Mouse (Mus musculus): ENCODE data around the gene Tnfaip8l2.
"Not testable (repeated sequence)": the region's sequence is repeated elsewhere in the genome, so short reads cannot be mapped to it uniquely, and the experiment has no call there.

Gene Tnfaip8l2

DNA sequence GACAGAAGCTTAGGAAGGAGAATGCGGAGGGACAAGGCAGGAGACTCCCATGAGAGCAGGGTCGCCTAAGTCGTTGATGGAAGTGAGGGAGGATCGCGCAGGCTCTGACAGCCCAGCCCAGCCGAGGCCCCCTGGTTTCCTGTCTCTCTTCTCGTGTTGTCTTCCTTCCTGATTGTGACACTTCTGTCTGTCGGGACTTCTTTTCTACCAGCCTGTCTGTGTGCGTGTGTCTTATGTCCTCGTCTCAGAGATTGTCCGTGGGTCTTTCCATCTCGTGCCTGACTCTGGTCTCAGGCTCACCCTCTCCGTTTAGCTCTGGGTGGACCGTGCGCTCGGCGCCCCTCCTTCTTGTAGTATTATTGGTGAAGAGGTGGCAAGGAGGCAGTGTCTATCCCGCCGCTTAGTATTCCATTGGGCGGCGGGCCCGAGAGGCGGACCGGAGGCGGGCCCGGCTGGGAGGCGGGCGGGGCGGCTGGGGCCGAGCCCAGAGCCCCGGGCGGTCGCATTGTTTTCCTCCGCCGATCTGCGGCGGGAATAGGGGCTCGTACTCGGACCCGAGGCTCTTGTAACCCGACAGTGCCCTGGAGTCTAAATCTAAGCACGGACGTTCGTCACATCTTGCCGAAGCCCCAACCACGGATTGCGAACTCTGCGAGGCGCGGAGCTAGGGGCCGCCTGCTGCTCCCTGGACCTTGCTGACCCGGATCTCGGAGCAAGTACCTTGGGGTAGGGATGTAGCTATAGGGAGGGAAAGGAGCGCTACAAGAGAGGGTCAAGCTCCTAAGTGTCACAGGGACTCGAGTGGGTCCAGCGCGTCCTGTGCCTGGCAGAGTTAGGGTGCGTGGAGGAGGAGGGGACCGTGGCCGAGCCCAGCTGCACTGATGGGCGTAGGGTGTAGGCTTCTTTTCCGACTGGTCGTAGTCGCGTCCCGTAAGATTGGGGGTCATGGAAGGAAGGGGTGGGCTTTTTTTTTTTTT lies 18.1 kb upstream of the Tnfaip8l2 start, which contains the start of gene Sema6c:
Gene Sema6c, plus strand, starts transcription at position 471 of the 977 bp plus-strand sequence.
- peak; percentile 87 for DNase-seq

DNA sequence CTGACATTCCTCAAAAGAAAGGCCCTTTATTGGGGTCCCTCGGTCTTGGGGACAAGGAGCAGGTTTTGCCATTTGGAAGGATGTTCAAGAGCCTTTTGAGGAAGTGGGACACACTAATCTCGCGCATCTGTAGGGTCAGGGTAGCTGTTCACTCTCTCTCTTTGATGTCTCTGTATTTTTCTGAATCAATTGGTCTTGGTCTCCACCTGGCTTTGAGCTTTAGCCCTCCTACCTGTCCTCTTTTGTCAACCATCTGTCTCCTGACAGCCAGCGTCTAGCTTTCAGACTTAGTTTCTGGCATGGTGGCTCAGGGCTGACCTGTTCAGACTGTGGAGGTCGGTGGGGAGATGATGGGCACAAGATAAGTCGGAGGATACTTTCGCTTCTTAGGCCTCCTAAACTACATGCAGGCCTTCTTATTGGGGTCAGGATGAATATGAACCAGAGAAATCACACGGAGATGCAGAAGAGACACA lies 17.4 kb upstream of the Tnfaip8l2 start:
- DNase-seq = no peak

DNA sequence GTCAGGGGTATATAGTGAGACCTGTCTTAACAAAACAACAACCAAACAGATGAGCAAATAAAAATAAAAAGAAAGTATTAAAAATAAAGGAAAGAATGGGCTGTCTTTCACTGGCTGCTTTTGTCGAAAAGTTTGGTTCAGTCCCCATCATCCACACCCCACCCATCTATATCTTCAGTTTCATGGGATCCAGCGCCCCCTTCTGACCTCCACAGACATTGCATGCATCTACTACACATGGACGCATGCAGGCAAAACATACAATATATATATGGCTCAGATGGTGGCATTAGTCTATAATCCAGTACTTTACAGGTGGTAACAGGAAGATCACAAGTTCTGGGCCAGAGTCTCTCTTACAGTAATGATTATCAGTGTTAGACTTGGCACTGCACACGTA lies 11.7 kb upstream of the Tnfaip8l2 start:
- DNase-seq = peak in 1 of 2 experiments; percentile 67

DNA sequence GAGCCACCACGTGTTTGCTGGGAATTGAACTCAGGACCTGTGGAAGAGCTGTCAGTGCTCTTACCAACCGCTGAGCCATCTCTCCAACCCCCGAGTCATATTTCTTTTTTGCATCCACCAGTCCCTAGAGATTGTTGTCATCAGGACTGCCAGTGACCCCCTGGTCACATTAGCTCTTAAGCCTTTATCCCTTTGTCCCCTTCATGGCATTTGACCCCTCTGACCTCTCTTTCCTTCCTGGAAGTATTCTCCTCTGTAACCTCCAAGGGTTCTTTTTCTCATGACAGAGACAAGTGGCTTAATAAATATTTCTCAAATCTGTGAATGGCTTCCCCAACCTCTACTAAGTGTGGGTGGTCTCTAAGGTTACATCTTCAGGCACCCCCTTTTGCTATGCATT lies 5.8 kb upstream of the Tnfaip8l2 start:
- DNase-seq = peak in 1 of 2 experiments; percentile 52

DNA sequence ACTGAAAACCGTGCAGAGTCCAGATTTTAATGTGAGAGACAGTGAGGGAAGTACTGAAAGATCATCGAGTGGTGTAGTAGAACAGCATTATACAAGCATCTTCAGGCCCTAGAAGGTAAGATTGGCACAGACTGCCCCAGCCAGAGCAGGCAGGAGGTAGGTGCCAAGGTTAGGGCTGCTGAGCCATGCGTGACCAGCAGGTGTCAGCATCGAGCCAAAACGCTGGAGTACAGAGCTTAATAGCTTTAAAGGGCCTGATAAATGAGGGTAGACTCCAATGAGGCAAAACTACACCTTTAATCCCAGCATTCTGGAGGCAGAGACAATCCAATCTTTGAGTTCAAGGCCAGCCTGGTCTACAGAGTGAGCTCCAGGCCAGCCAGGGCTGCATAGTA lies 454 bp upstream of the Tnfaip8l2 start:
- peak; percentile 84 to 94 for DNase-seq

DNA sequence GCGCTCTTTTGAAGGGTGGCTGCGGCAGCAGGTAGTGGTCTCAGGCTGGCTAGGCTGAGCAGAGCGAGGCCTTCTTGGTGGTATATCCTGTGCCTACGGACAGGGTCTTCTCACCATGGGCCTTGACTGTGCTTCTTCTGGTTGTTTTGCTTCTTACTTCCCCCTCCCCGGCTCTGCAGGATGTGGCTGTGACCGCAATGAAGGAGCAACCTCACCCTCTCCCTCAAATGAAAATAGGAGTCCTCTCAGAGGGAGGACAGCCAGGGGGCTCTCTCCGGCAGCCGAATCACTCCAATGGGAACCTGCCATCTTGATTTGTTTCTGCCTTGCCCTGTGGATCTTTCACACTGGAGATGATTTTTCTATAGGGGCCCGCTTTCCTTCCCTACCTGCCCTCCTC lies 686 bp downstream of the Tnfaip8l2 start:
- DNase-seq = no peak

DNA sequence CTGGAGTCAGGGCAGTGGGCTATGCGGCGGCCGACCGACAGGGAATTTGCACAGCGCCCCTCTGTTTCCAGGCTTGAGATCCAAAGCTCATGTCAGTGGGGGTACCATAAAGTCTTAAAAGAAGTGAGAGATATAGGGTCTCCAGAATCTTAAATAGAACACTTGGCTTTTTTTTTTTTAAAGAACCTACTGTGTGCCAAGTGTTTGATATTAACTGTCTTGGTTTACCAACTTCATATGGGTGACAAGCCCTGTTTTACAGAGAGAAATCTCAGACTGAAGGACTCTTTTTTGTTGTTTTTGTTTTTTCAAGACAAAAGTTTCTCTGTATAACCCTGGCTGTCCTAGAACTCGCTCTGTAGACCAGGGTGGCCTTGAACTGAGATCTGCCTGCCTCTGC lies 1.4 kb downstream of the Tnfaip8l2 start:
- DNase-seq = no peak

DNA sequence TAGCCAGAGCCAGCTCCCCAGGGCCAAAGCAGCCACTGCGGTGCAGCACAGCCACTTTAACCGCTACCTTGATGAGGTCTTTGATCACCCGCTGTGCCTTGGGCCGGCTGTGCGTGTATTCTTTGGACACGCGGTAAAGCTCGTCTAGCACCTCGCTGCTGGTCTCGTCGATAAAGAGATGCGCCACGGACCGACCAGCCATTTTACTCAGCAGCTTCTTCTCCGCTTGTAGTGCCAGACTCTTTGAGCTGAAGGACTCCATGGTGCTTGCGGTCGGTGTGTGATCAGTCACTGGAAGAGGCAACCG lies 1.9 kb downstream of the Tnfaip8l2 start:
- DNase-seq = no peak

DNA sequence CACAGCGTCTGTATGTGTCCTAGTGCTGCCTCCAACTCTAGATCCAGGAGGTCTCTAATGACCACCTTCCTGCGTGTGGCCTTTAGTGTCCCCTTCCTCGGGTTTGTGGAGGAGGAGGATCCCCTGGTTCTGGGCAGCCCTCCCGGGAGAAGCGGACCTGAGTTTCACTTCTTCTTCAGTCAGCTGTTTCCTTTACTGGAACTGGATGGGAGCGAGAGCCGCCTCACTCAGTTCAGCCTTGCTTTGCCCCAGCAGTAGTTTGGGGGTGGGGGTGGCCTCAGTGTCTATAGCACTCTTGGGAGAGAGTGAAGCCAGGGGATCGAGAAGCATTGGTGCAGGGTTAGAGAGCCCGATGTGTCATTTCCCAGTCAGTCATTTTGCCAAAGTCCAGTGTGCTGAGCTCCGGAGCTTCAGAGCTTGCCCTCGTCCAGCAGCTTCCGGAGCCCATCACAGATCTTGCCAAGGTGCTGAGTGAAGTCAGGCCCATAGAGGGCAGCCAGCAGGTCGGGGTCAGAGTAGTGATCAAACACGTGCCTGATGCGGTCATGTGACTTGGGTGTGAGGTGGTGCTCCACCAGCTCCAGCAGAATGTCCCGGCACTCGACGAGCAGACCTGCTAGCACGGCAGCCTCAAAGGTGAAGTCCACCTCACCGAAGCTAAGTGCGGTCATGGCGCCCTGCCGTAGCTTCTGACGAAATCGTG lies 2.4 kb downstream of the Tnfaip8l2 start:
- DNase-seq = peak; percentile 89 to 90

DNA sequence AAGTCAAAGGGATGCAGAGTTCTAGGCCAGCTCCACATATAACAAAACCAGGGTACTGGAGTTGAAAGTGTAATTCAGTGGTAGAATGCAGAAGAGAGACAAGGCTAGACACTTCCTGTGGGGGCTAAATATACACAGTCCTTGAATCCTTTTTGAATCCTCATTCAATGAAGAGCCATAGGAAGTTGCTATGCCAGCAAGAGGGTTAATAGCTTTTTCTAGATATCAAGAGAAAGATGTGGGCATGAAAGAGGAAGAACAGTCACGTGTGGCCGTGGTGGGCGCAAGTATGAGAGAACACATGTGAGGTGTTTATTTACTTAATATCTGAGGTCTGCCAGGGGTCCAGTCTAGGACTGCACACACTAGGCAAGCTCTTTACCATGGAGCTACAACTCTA lies 5.8 kb downstream of the Tnfaip8l2 start:
- no peak for DNase-seq

DNA sequence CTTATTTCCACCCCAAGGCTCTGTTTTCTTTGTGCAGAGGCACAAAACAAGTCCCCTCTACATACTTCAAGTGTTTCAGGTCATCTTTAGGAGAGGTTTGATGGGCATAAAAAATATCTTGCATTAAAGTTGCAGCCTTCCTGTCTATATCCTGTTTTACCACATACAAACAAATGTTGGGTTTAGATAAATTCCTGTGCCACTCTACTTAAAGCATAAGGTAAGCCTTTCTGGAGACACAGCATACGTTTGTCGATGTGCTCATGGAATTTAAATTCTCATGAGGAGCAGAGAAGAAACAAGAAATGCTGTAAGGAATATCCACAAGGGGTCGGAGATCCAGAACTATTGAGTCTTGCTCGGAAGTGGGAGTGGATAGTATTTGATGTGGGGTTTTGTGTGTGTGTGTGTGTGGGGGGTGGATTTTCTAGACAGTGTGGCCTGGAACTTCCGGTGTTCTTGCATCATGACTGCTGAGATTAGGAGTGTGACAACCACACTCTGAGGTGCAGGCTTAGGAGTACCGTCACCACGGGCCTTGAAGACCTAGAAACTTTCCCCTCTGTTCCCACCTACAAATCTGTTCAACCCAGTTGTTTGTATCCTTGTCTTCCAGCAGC lies 6.6 kb downstream of the Tnfaip8l2 start:
- no peak for DNase-seq

DNA sequence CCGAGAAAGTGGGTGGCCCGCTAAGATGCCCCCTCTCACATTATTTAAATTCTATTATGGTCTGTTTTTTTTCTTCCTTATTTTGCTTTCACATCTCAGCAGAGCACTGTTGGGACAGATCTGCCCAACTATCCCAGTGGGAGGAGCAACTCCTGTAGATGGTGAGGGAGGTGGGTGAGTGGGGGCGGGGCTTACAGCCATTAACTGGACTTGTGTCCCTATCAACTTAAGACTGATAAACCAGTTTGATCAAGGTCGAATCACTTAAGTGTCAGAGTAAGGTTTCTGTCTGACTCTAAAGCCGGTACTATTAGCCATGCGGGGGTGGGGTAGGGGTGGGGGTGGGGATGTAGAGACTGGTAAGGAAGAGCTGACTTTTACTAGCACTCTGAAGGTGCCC lies 7.1 kb downstream of the Tnfaip8l2 start:
- peak; percentile 79 to 81 for DNase-seq

DNA sequence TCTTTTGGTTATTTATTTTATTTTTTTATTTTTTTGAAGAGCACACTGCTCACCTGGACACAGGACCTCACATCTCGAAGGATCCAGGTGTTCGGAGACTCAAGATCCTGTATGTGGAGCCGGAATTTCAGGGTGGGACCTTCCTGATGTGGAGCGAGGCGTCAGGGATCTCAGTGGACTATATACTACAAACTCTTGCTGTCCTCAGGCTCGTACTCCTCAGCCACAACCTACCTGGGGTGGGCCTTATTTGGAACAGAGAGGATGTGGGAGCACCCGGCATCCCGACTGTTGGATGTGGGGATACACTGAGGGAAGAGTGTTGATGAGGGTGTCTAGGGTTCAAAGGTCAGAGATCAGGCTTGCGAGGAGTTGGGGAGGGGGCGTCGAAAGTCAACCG lies 8.0 kb downstream of the Tnfaip8l2 start:
- DNase-seq = not testable (repeated sequence)

DNA sequence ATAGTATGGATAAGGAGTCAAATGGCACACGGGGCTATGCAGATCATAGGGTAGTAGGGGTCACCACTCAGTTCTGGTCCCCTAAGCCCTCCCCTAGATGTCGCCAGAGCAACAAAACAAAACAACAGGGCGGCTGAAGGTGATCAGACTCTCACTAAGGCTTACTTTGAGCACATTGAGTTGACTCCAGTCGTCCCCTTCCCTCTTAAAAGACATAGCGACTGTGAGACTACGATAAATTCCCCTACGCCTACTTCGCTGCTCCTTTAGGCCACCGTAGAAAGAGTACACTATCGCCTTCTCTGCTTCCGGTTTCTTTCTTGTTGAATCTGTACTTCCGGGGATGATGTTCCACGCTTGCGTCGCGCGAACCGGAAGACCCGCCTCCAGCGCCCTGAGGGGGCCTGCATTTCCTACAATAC lies 8.5 kb downstream of the Tnfaip8l2 start, which contains the start of the genes Scnm1 and Lysmd1:
Gene Scnm1, minus strand, starts transcription at position 332 of the 422 bp plus-strand sequence.
Gene Lysmd1, plus strand, starts transcription at position 409 of the 422 bp plus-strand sequence.
- peak; percentile 93 to 97 for DNase-seq

DNA sequence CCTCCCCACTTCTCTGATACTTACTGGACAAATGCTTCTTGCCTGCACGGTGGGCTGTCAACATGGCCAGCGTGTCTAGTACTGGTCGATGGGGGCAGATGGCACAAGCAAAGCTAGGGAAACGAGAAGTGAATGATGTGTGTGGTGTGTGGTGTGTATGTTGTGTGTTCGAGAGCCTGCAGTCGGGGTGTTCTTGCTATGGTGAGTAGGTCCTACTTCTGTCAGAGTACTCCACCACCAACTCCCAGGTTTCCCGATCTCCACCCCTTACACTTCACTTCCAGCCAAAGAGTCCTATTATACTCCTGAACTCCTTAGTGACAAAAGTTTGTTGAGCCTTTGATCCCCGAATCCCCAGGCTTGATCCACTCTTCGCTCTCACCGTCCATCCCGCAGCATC lies 9.0 kb downstream of the Tnfaip8l2 start:
- DNase-seq = no peak

DNA sequence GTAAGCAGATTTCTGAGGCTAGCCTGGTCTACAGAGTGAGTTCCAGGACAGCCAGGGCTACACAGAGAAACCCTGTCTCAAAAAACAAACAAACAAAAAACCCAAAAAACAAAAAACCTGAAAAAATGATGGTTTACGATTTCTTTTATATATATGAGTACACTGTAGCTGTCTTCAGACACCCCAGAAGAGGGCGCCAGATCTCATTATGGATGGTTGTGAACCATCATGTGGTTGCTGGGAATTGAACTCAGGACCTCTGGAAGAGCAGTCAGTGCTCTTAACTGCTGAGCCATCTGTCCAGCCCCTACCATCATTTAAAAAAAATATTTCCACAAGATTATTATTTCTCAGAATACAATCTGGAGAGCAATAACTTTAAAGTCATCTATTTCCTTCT lies 9.8 kb downstream of the Tnfaip8l2 start:
- not testable (repeated sequence) for DNase-seq

DNA sequence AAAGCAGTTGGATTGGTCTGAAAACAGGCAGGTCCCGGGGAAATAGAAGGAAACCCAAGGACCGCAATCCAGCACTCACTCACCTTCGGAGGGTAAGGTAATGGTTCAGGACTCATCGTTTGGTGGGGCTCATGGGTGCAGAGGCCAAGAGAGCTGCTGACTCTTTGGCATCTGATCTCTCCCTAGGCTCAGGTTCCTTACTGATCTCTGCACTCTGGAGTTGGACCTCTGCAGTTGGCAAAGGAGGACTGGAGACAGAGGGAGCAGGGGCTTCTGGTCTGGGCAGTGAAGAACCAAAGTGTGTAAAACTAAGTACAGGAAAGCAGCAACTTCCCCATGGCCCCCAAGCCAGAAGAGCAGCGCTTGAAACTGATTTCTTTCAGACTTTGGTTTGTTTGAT lies 12.1 kb downstream of the Tnfaip8l2 start:
- peak; percentile 29 to 58 for DNase-seq

DNA sequence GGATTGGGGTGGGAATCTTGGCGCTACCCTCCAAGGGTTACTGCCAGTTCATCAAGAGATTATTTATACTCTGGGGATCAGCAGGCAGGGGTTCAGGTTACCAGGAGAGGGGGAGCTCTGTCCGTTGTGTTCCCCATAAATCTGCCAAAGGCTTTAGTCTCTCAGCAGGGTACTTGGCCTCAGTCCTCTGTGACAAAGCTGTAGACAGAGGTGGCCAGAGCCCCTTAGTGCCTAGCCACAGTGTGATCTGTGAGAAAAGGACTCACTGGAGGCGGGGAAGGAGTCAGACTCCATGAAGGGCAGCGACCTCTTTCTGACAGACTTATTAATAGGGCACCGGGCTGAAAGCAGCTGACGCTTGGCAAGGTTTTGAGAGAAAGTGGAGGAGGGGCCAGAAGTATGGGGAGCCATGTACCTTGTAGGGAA lies 12.9 kb downstream of the Tnfaip8l2 start:
- peak; percentile 80 to 83 for DNase-seq

DNA sequence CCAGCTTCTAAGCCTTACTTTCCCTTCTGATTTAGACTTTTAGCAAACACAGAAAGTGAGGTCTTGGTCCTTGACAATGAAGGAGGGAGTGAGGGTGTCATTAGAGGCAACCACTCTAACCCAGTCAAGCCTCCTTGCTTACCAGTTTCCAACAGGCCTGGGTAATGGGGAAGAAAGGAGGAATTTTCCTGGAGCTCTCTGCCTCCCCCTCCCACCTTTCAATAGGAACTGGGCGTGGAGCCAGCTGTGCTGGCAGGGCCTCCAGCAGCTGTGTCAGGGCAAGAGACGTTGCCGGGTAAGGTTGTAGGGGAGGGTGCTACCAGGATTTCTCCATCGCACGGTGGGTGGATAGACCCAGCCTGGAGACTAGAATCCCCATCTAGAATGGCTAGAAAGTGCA lies 17.2 kb downstream of the Tnfaip8l2 start:
- no peak for DNase-seq

DNA sequence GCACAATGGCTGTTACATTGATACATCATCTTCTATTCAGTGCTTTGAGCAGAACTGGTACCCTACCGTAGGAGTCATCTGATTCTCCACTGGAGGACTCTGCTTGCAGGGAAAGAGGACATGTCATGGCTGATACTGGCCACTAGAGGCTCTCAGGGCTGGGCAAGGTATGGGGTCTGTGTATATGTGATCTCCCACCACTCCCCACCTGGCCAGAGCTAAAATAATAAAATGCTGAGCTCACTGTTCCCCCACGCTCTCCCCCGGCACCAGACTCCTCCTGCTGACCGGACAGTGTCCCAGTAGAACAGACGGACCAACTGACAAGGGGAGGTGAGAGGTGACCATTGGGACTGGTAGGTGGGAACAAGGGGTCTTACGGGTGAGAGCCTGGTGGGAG lies 17.9 kb downstream of the Tnfaip8l2 start, which contains the start of gene Tmod4:
Gene Tmod4, plus strand, starts transcription at position 231 of the 400 bp plus-strand sequence.
- DNase-seq = no peak

DNA sequence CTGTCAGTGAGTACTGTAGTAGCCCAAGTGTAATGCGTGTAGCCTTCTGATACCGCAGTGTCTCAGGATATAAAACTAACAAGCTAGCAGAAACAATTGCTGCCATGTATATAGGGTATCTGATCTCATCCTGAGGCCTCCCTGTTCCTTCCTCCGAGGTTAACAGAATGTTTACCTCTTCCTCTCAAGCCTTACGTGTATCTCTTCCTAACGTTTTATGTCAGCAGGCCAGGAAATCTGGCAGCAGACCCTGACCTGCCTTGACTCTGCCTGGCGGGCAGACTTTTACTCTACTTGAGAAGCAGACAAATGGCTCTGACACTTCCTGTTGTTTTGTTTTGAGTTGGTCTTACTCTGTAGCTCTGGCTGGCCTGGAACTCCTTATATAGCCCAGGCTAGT lies 20.6 kb downstream of the Tnfaip8l2 start:
- DNase-seq = no peak

DNA sequence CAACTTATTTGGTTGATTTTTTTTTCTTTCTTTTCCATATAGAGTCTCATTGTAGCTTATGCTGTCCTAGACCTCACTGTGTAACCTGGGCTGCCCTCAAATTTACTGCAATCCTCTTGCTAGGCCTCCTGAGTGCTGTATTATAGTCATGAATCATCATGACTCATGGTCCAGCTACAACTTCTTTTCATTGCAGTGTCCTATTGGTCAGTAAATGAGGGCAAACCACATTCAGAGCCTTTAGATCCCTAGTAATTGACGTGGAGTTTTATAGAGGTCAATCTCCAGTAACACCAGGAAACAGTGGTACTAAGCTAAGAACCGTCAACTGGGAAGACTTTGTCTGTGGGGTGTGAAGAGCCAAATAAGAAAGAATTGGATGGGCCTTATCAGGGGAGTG lies 24.4 kb downstream of the Tnfaip8l2 start:
- DNase-seq = no peak

DNA sequence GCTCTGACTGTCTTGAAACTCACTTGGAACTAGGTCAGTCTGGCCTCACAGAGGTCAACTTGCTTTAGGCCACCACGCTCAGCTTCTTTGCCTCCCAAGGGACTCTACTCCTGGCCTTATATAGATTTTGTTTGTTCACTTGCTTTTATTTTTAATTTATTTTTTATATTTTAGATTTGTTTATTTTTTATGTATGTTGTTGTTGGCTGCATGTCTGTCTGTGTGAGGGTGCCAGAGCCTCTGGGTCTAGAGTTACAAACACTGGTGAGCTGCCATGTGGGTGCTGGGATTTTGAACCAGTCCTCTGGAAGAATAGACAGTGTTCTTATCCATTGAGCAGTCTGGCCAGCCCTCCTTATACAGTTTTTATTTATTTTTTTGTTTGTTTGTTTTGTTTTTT lies 29.4 kb downstream of the Tnfaip8l2 start:
- no peak for DNase-seq
